Mouse (Mus musculus) myocyte (in vitro differentiated cells): Measurements from ENCODE around the gene Mmp8. TPM values are rescaled to one million over a fixed set of nuclear protein-coding genes. Genes with fewer than 3 reads are reported as not detected.

Experiments
- H3K27me3 ChIP-seq: one replicate; pipeline ENCODE4 v1.6.1; 2011; ENCODE audit not compliant: control insufficient read depth, insufficient read depth, insufficient read length
- H3K36me3 ChIP-seq: one replicate; pipeline ENCODE4 v1.6.1; 2011; ENCODE audit not compliant: control insufficient read depth, insufficient read depth
- H3K4me2 ChIP-seq: one replicate; pipeline ENCODE4 v1.6.1; 2011; ENCODE audit warnings: low read depth, control low read depth
- H3K4me3 ChIP-seq: one replicate; pipeline ENCODE4 v1.5.1; 2011; ENCODE audit warnings: mild to moderate bottlenecking, control low read depth, moderate library complexity
- H3K79me2 ChIP-seq: one replicate; pipeline ENCODE4 v1.6.1; 2011; ENCODE audit not compliant: control insufficient read depth, insufficient read depth
- H3ac ChIP-seq: one replicate; pipeline ENCODE4 v1.6.1; 2011; ENCODE audit not compliant: control insufficient read depth, insufficient read length
- CEBPB ChIP-seq: IDR thresholded peaks from 2 replicates; pipeline ENCODE4 v1.6.1; 2011; ENCODE audit warnings: mild to moderate bottlenecking, moderate library complexity; ENCODE audit not compliant: poor library complexity, insufficient read depth, severe bottlenecking
- E2F4 ChIP-seq: IDR thresholded peaks from one replicate; pipeline ENCODE4 v1.6.1; 2011; ENCODE audit warnings: mild to moderate bottlenecking, control low read depth, moderate library complexity; ENCODE audit not compliant: insufficient read depth
- MAX ChIP-seq: IDR thresholded peaks from one replicate; pipeline ENCODE4 v1.6.1; 2011; ENCODE audit warnings: low read depth, mild to moderate bottlenecking, control low read depth
- MYOD1 ChIP-seq, 3 experiments: IDR thresholded peaks; one replicate each; pipeline ENCODE4 v1.6.1; 2011; ENCODE audit warnings: control low read depth in 2 of 3, low read depth in 2 of 3, mild to moderate bottlenecking in 2 of 3, moderate library complexity in 1 of 3; ENCODE audit not compliant: insufficient read length in 2 of 3, control insufficient read depth in 1 of 3
- MYOG ChIP-seq, 3 experiments: IDR thresholded peaks; one replicate each; pipeline ENCODE4 v1.6.1; 2011; ENCODE audit warnings: control low read depth in 2 of 3, low read depth in 2 of 3, mild to moderate bottlenecking in 2 of 3; ENCODE audit not compliant: insufficient read length in 2 of 3, control insufficient read depth in 1 of 3, insufficient read depth in 1 of 3
- POLR2A ChIP-seq: IDR thresholded peaks from one replicate; pipeline ENCODE4 v1.6.1; 2011; ENCODE audit warnings: low read depth, mild to moderate bottlenecking, control low read depth, moderate library complexity; ENCODE audit not compliant: insufficient read length
- POLR2AphosphoS2 ChIP-seq: IDR thresholded peaks from one replicate; pipeline ENCODE4 v1.6.1; 2011; ENCODE audit warnings: low read depth, control low read depth; ENCODE audit not compliant: insufficient read length
- REST ChIP-seq: IDR thresholded peaks from one replicate; pipeline ENCODE4 v1.6.1; 2011; ENCODE audit warnings: mild to moderate bottlenecking, control low read depth, moderate library complexity; ENCODE audit not compliant: insufficient read depth, insufficient read length
- SRF ChIP-seq: IDR thresholded peaks from one replicate; pipeline ENCODE4 v1.6.1; 2011; ENCODE audit warnings: low read depth; ENCODE audit not compliant: control insufficient read depth, insufficient read length
- TCF12 ChIP-seq: IDR thresholded peaks from one replicate; pipeline ENCODE4 v1.6.1; 2011; ENCODE audit warnings: mild to moderate bottlenecking, control low read depth; ENCODE audit not compliant: poor library complexity, insufficient read depth, severe bottlenecking
- TCF3 ChIP-seq: IDR thresholded peaks from one replicate; pipeline ENCODE4 v1.6.1; 2011; ENCODE audit warnings: low read depth, control low read depth; ENCODE audit not compliant: insufficient read length
- USF1 ChIP-seq: IDR thresholded peaks from one replicate; pipeline ENCODE4 v1.6.1; 2011; ENCODE audit warnings: low read depth, mild to moderate bottlenecking, control low read depth, moderate library complexity
- polyA plus RNA-seq: library from polyadenylated mRNA; unstranded; fragments of >200 nt; fragmentation: generic; extraction: Trizol; gene quantifications from one replicate; pipeline ENCODE4 v1.2.1, GENCODE M21; 2012; ENCODE audit warnings: missing spikeins

Mmp8 gene
- polyA plus RNA-seq, 1 experiment = not detected

DNA sequence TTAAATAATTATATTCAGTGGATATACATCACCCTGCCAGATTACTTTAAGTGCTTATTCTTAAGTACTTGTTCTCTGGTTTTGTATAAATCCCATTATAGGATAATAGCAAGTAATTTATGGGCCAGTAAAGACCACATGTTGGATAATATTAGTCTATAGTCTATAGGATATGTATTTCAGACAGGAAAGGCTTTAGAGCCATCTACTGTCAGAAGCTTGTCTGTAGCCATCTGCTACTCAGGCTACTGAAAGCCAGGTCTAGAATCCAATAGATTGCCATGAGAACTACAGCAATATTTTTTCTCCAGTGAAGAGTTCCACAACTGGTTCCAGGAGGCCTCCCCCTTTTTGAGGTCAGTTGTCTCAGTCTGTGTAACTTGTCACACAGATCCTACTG lies 15.5 kb upstream of the Mmp8 start:
- H3K27me3 ChIP-seq = no peaks in the 10 kb centered on the region
- no peak overlapping the region for H3K4me2 ChIP-seq
- H3K79me2 ChIP-seq = no peaks in the 10 kb centered on the region
- no peak overlapping the region for H3ac ChIP-seq
- no peak for TF ChIP-seq MYOD1 (IDR thresholded peaks at IDR 0.05; ENCODE audit: control insufficient read depth in 1 of 3, insufficient read length in 2 of 3, low read depth in 2 of 3)
- no peak for TF ChIP-seq USF1
- TF ChIP-seq TCF3 = no peak
- TF ChIP-seq E2F4 = no peak
- no peak for TF ChIP-seq CEBPB
- no peak for TF ChIP-seq MAX
- TF ChIP-seq SRF = no peak
- TF ChIP-seq REST = no peak
- TF ChIP-seq POLR2A = no peak
- TF ChIP-seq MYOG (IDR thresholded peaks at IDR 0.05; ENCODE audit: control insufficient read depth in 1 of 3, insufficient read depth in 1 of 3, insufficient read length in 2 of 3, low read depth in 2 of 3) = no peak
- TF ChIP-seq TCF12 = no peak
- no peak for TF ChIP-seq POLR2AphosphoS2
- no peaks in the 10 kb centered on the region for H3K36me3 ChIP-seq
- H3K4me3 ChIP-seq = no peak overlapping the region

GRCm38 (mm10) chr9:7544923-7545457 lies 13.3 kb upstream of the Mmp8 start:
- no peak overlapping the region for H3K4me2 ChIP-seq
- no peak overlapping the region for H3ac ChIP-seq
- H3K4me3 ChIP-seq = no peak overlapping the region
- H3K36me3 ChIP-seq = no peaks in the 10 kb centered on the region
- TF ChIP-seq POLR2AphosphoS2 (no peak), TCF12 (no peak), TCF3 (no peak), MYOG (IDR thresholded peaks at IDR 0.05; ENCODE audit: control insufficient read depth in 1 of 3, insufficient read depth in 1 of 3, insufficient read length in 2 of 3, low read depth in 2 of 3) (no peak), SRF (no peak), E2F4 (no peak), USF1 (no peak), POLR2A (no peak)
- H3K27me3 ChIP-seq = no peaks in the 10 kb centered on the region
- no peaks in the 10 kb centered on the region for H3K79me2 ChIP-seq

- Histone ChIP-seq H3K4me2 (no peak overlapping the region), H3K79me2 (no peaks in the 10 kb centered on the region), H3K27me3 (no peaks in the 10 kb centered on the region), H3ac (no peak overlapping the region), H3K4me3 (no peak overlapping the region), H3K36me3 (no peaks in the 10 kb centered on the region)
- TF ChIP-seq USF1 (no peak), CEBPB (no peak), POLR2AphosphoS2 (no peak), TCF3 (no peak), SRF (no peak), POLR2A (no peak), E2F4 (no peak), MAX (no peak), REST (no peak), MYOG (IDR thresholded peaks at IDR 0.05; ENCODE audit: control insufficient read depth in 1 of 3, insufficient read depth in 1 of 3, insufficient read length in 2 of 3, low read depth in 2 of 3) (no peak), MYOD1 (IDR thresholded peaks at IDR 0.05; ENCODE audit: control insufficient read depth in 1 of 3, insufficient read length in 2 of 3, low read depth in 2 of 3) (no peak), TCF12 (no peak)
Observed at GRCm38 (mm10) chr9:7545471-7545870, 12.8 kb upstream of the Mmp8 start.

- H3K27me3 ChIP-seq = no peaks in the 10 kb centered on the region
- no peaks in the 10 kb centered on the region for H3K79me2 ChIP-seq
- H3K4me3 ChIP-seq = no peak overlapping the region
- H3K4me2 ChIP-seq = no peak overlapping the region
- no peaks in the 10 kb centered on the region for H3K36me3 ChIP-seq
- no peak overlapping the region for H3ac ChIP-seq
- no peak for TF ChIP-seq POLR2A
- TF ChIP-seq REST = no peak
- TF ChIP-seq TCF3 = no peak
- TF ChIP-seq POLR2AphosphoS2 = no peak
- TF ChIP-seq MYOD1 (IDR thresholded peaks at IDR 0.05; ENCODE audit: control insufficient read depth in 1 of 3, insufficient read length in 2 of 3, low read depth in 2 of 3) = no peak
- no peak for TF ChIP-seq USF1
- no peak for TF ChIP-seq E2F4
- no peak for TF ChIP-seq MYOG (IDR thresholded peaks at IDR 0.05; ENCODE audit: control insufficient read depth in 1 of 3, insufficient read depth in 1 of 3, insufficient read length in 2 of 3, low read depth in 2 of 3)
- no peak for TF ChIP-seq CEBPB
- no peak for TF ChIP-seq SRF
- no peak for TF ChIP-seq MAX
- TF ChIP-seq TCF12 = no peak
Observed at GRCm38 (mm10) chr9:7545920-7546319, 12.3 kb upstream of the Mmp8 start.
